10 mouse cellular contexts compared by ENCODE assay signal in the genomic region with DNA sequence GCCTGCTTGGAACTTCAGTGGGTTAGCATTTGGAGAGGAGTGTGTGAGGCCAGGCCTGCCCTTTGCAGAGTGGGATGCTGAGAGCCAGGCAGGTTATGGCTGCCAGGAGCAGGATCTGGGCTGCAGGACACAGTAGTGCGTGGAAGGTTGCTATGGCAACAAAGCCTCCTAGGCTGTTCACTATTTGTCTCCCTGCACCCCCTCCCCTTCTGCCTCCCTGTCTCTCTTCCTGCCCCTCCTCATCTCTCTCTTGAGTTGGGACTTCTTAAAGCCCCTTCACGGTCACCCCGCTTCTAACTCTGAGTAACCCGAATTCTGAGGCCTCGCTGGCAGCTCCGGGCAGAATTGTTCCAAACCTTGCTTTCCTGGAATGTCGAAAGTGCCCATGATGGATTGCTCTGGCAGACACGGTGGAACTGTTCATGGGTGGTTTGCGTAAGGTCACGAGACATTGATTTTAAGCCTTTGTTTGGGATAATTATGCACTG. TPM values are rescaled to one million over a fixed set of nuclear protein-coding genes. Genes with fewer than 3 reads are reported as not detected.
DNase-seq lines count a peak whose midpoint lies in the region; ATAC-seq lines count a peak whose summit lies in the region.
"Had no signal": no experiment of that assay in that cellular context is flagged by ENCODE, and none has a peak within 500 bp of the region (broad histone marks: within the 10 kb centered on the region; RNA-seq: fewer than 3 reads in every experiment).

No protein-coding gene starts in this region.

- DNase-seq in gastrocnemius, postnatal 14 days, result peak; percentile 30
- no peak for DNase-seq in gastrocnemius, adult 8-10 months (ENCODE audit: low spot score in 2 of 2)
- DNase-seq in brain, adult 2 months (ENCODE audit: low read depth, low spot score), result peak; percentile 65
- DNase-seq in gonadal fat pad, adult 2 months (ENCODE audit: low read depth), result peak; percentile 44
- DNase-seq in layer of hippocampus, postnatal 10 days (ENCODE audit: low spot score in 2 of 2), result peak; percentile 55 to 64
- peak; percentile 67 for DNase-seq in neural tube, embryonic 10.5 days (ENCODE audit: extremely low spot score, low spot score)

- ATAC-seq in megakaryocyte, adult 5-6 weeks (ENCODE audit: poor library complexity, severe bottlenecking), result no peak
- no peak for ATAC-seq in erythroid progenitor cell, adult 5-6 weeks (replicated peaks; ENCODE audit: low FRiP score, poor library complexity, severe bottlenecking)

- intact Hi-C loops in gastrocnemius, postnatal 14 days (cut with DNase I; ENCODE audit: low total_unique reads), result no loop called here

RNA-seq across cellular contexts. Expression of a gene that starts 19.0 kb away (rescaled TPM):
- under 1 TPM; 0.44 to 0.62 TPM for total RNA-seq in gastrocnemius, postnatal 14 days (2021)
- under 1 TPM in 1 of 4 experiments, not detected in 3; 0.15 TPM for total RNA-seq in gastrocnemius, adult 8-10 months (2022)
- polyA plus RNA-seq in gonadal fat pad, adult 2 months (2012; rRNA removed), result 1.5 TPM in 2 replicates
- under 1 TPM; 0.41 to 0.49 TPM for total RNA-seq in layer of hippocampus, postnatal 10 days (2021)
- 0.42 TPM in 1 of 2 replicates, not detected in the other for total RNA-seq in megakaryocyte, adult 5-6 weeks (2015)
- total RNA-seq in megakaryocyte, adult 5-6 weeks (2017), result 0.20 TPM in 1 of 2 replicates, not detected in the other
- total RNA-seq in erythroid progenitor cell, adult 5-6 weeks (2015; ENCODE audit: low replicate concordance), result not detected in 2 replicates
- total RNA-seq in erythroid progenitor cell, adult 5-6 weeks (2017; ENCODE audit: low replicate concordance), result not detected in 2 replicates
- total RNA-seq: CH12.LX had no signal
- polyA plus RNA-seq: myocyte had no signal

RNA-seq across cellular contexts. Expression of a gene that starts 27.6 kb away (rescaled TPM):
- 10 to 100 TPM; 72.1 to 77.0 TPM for total RNA-seq in gastrocnemius, postnatal 14 days (2021)
- total RNA-seq in gastrocnemius, adult 8-10 months (2022), result 10 to 100 TPM; 70.5 to 81.9 (median 77.8) TPM
- polyA plus RNA-seq in gonadal fat pad, adult 2 months (2012; rRNA removed), result 130 and 161 TPM in 2 replicates
- 10 to 100 TPM; 52.1 to 64.0 TPM for total RNA-seq in layer of hippocampus, postnatal 10 days (2021)
- 88.1 and 98.8 TPM in 2 replicates for total RNA-seq in megakaryocyte, adult 5-6 weeks (2015)
- total RNA-seq in megakaryocyte, adult 5-6 weeks (2017), result 34.4 and 35.8 TPM in 2 replicates
- total RNA-seq in erythroid progenitor cell, adult 5-6 weeks (2015; ENCODE audit: low replicate concordance), result 33.5 and 42.9 TPM in 2 replicates
- total RNA-seq in erythroid progenitor cell, adult 5-6 weeks (2017; ENCODE audit: low replicate concordance), result 19.5 and 21.6 TPM in 2 replicates

Comparison
In these comparisons a context has a peak if more than half of its experiments do, and no peak if none do; other contexts are left out.
1. DNase-seq: peak in gastrocnemius, postnatal 14 days (single experiment), brain, adult 2 months (single experiment), gonadal fat pad, adult 2 months (single experiment), layer of hippocampus, postnatal 10 days (2 of 2) and neural tube, embryonic 10.5 days (single experiment); none in gastrocnemius, adult 8-10 months (0 of 2).